Mouse (Mus musculus): ENCODE measurements around the gene Tom1l1. TPM values are rescaled to one million over a fixed set of nuclear protein-coding genes. Genes with fewer than 3 reads are reported as not detected.

Gene Tom1l1
- polyA plus RNA-seq, 1 experiment = 2.6 TPM

GRCm38 (mm10) chr11:90686287-90687025 lies 1.7 kb downstream of the Tom1l1 start:
- no peaks in the 10 kb centered on the region for H3K27me3 ChIP-seq (ENCODE audit: control insufficient read depth, insufficient read depth, low read length)

GRCm38 (mm10) chr11:90685196-90685595 lies 3.0 kb downstream of the Tom1l1 start:
- DNase-seq = no peak
- H3K4me3 ChIP-seq (ENCODE audit: control insufficient read depth, insufficient read depth, low read length) = no peak overlapping the region
- WGBS = 78% methylated on average over 6 of the region's 6 CpGs
- TF ChIP-seq POLR2A (IDR thresholded peaks at IDR 0.05; ENCODE audit: control insufficient read depth, extremely low read depth, insufficient read depth, low read length, poor library complexity) = no peak
- no peak for TF ChIP-seq CTCF (IDR thresholded peaks at IDR 0.05; ENCODE audit: borderline replicate concordance, control insufficient read depth, extremely low read depth, insufficient read depth, low read length, poor library complexity)
- H3K27me3 ChIP-seq (ENCODE audit: control insufficient read depth, insufficient read depth, low read length) = no peaks in the 10 kb centered on the region
- H3K36me3 ChIP-seq (ENCODE audit: control insufficient read depth, insufficient read depth, low read length) = no peaks in the 10 kb centered on the region
- H3K4me1 ChIP-seq (replicated peaks; ENCODE audit: control insufficient read depth, insufficient read depth, low read length) = no peaks in the 10 kb centered on the region
- H3K27ac ChIP-seq (ENCODE audit: control insufficient read depth, insufficient read depth, low read length) = no peak overlapping the region

More at GRCm38 (mm10) chr11:90686287-90687025, 1.7 kb downstream of the Tom1l1 start:
- Histone ChIP-seq H3K27ac (ENCODE audit: control insufficient read depth, insufficient read depth, low read length) (no peak overlapping the region), H3K4me1 (replicated peaks; ENCODE audit: control insufficient read depth, insufficient read depth, low read length) (no peaks in the 10 kb centered on the region), H3K4me3 (ENCODE audit: control insufficient read depth, insufficient read depth, low read length) (no peak overlapping the region), H3K36me3 (ENCODE audit: control insufficient read depth, insufficient read depth, low read length) (no peaks in the 10 kb centered on the region)
- WGBS = 84% methylated on average over 13 of the region's 13 CpGs
- no peak for DNase-seq
- TF ChIP-seq CTCF (IDR thresholded peaks at IDR 0.05; ENCODE audit: borderline replicate concordance, control insufficient read depth, extremely low read depth, insufficient read depth, low read length, poor library complexity) = no peak
- no peak for TF ChIP-seq POLR2A (IDR thresholded peaks at IDR 0.05; ENCODE audit: control insufficient read depth, extremely low read depth, insufficient read depth, low read length, poor library complexity)

- TF ChIP-seq CTCF (IDR thresholded peaks at IDR 0.05; ENCODE audit: borderline replicate concordance, control insufficient read depth, extremely low read depth, insufficient read depth, low read length, poor library complexity) = no peak
- no peak for TF ChIP-seq POLR2A (IDR thresholded peaks at IDR 0.05; ENCODE audit: control insufficient read depth, extremely low read depth, insufficient read depth, low read length, poor library complexity)
- H3K36me3 ChIP-seq (ENCODE audit: control insufficient read depth, insufficient read depth, low read length) = no peaks in the 10 kb centered on the region
- H3K27ac ChIP-seq (ENCODE audit: control insufficient read depth, insufficient read depth, low read length) = no peak overlapping the region
- H3K4me3 ChIP-seq (ENCODE audit: control insufficient read depth, insufficient read depth, low read length) = no peak overlapping the region
- no peak for DNase-seq
- 10% methylated on average over 6 of the region's 6 CpGs for WGBS
- H3K27me3 ChIP-seq (ENCODE audit: control insufficient read depth, insufficient read depth, low read length) = no peaks in the 10 kb centered on the region
- H3K4me1 ChIP-seq (replicated peaks; ENCODE audit: control insufficient read depth, insufficient read depth, low read length) = no peaks in the 10 kb centered on the region
Measured at GRCm38 (mm10) chr11:90684765-90685164, 3.4 kb downstream of the Tom1l1 start.

- no peak for DNase-seq
- no peaks in the 10 kb centered on the region for H3K36me3 ChIP-seq (ENCODE audit: control insufficient read depth, insufficient read depth, low read length)
- no peak overlapping the region for H3K4me3 ChIP-seq (ENCODE audit: control insufficient read depth, insufficient read depth, low read length)
- H3K27ac ChIP-seq (ENCODE audit: control insufficient read depth, insufficient read depth, low read length) = no peak overlapping the region
- no peaks in the 10 kb centered on the region for H3K27me3 ChIP-seq (ENCODE audit: control insufficient read depth, insufficient read depth, low read length)
- TF ChIP-seq POLR2A (IDR thresholded peaks at IDR 0.05; ENCODE audit: control insufficient read depth, extremely low read depth, insufficient read depth, low read length, poor library complexity) (no peak), CTCF (IDR thresholded peaks at IDR 0.05; ENCODE audit: borderline replicate concordance, control insufficient read depth, extremely low read depth, insufficient read depth, low read length, poor library complexity) (no peak)
- no peaks in the 10 kb centered on the region for H3K4me1 ChIP-seq (replicated peaks; ENCODE audit: control insufficient read depth, insufficient read depth, low read length)
Measured at GRCm38 (mm10) chr11:90681171-90681570, 7.0 kb downstream of the Tom1l1 start.

GRCm38 (mm10) chr11:90678582-90678981 lies 9.6 kb downstream of the Tom1l1 start:
- Histone ChIP-seq H3K36me3 (ENCODE audit: control insufficient read depth, insufficient read depth, low read length) (no peaks in the 10 kb centered on the region), H3K4me1 (replicated peaks; ENCODE audit: control insufficient read depth, insufficient read depth, low read length) (no peaks in the 10 kb centered on the region), H3K27ac (ENCODE audit: control insufficient read depth, insufficient read depth, low read length) (no peak overlapping the region), H3K4me3 (ENCODE audit: control insufficient read depth, insufficient read depth, low read length) (no peak overlapping the region), H3K27me3 (ENCODE audit: control insufficient read depth, insufficient read depth, low read length) (no peaks in the 10 kb centered on the region)
- TF ChIP-seq CTCF (IDR thresholded peaks at IDR 0.05; ENCODE audit: borderline replicate concordance, control insufficient read depth, extremely low read depth, insufficient read depth, low read length, poor library complexity) = no peak
- TF ChIP-seq POLR2A (IDR thresholded peaks at IDR 0.05; ENCODE audit: control insufficient read depth, extremely low read depth, insufficient read depth, low read length, poor library complexity) = no peak
- DNase-seq = no peak
- WGBS = 95% methylated on average over 5 of the region's 5 CpGs

GRCm38 (mm10) chr11:90677771-90678288 lies 10.3 kb downstream of the Tom1l1 start:
- DNase-seq = no peak
- TF ChIP-seq CTCF (IDR thresholded peaks at IDR 0.05; ENCODE audit: borderline replicate concordance, control insufficient read depth, extremely low read depth, insufficient read depth, low read length, poor library complexity) (no peak), POLR2A (IDR thresholded peaks at IDR 0.05; ENCODE audit: control insufficient read depth, extremely low read depth, insufficient read depth, low read length, poor library complexity) (no peak)
- 96% methylated on average over 8 of the region's 8 CpGs for WGBS
- Histone ChIP-seq H3K36me3 (ENCODE audit: control insufficient read depth, insufficient read depth, low read length) (no peaks in the 10 kb centered on the region), H3K4me3 (ENCODE audit: control insufficient read depth, insufficient read depth, low read length) (no peak overlapping the region), H3K4me1 (replicated peaks; ENCODE audit: control insufficient read depth, insufficient read depth, low read length) (no peaks in the 10 kb centered on the region), H3K27ac (ENCODE audit: control insufficient read depth, insufficient read depth, low read length) (no peak overlapping the region), H3K27me3 (ENCODE audit: control insufficient read depth, insufficient read depth, low read length) (no peaks in the 10 kb centered on the region)
